Mouse (Mus musculus): ENCODE results near the gene Trex2.

DNA sequence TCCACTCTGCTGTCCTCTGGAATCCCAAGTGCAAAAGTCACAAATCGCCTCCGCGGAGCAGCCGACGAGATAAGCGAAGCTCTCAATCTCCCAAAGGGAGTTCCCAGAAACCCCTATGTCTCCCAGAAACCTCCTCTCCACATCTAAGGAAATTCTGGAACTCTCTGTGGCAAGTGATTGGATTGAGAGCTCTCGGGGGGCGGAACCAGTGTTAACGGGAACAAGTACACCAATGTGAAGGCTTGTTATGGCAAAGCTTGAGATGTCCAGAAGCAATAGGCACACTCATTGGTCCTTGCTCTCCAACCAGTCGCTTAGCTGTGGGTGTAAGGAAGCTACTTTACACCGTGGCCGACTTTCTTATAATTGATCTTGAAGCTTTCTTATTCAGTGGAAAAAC lies 33.5 kb downstream of the Trex2 start:
- TF ChIP-seq POLR2A (IDR thresholded peaks at IDR 0.05; ENCODE audit: borderline replicate concordance, extremely low read depth, insufficient read depth, insufficient read length, poor library complexity, severe bottlenecking) (no peak), CTCF (IDR thresholded peaks at IDR 0.05; ENCODE audit: borderline replicate concordance, extremely low read depth, insufficient read depth, insufficient read length) (no peak)
